Mouse (Mus musculus): ENCODE results near the gene Hnrnpab.
"Not testable (repeated sequence)": the region's sequence is repeated elsewhere in the genome, so short reads cannot be mapped to it uniquely, and the experiment has no call there.

GRCm38 (mm10) chr11:51616113-51616512 lies 9.5 kb upstream of the Hnrnpab start:
- not testable (repeated sequence) for TF ChIP-seq CTCF (IDR thresholded peaks at IDR 0.05; ENCODE audit: low read depth); EP300 (optimal IDR thresholded peaks at IDR 0.05)

Data from stomach, postnatal 0 days (tissue).